Mouse (Mus musculus) midbrain, postnatal 0 days (tissue): Measurements from ENCODE around the gene Hivep3. TPM values are rescaled to one million over a fixed set of nuclear protein-coding genes. Genes with fewer than 3 reads are reported as not detected.

Source experiments
- ATAC-seq: fragments of 200-750 bp; cut with Nextera tagmentation; 2 replicates; pipeline ENCODE4 v1.8.0; 2017; ENCODE audit warnings: moderate number of reproducible peaks, mild to moderate bottlenecking, moderate TSS enrichment, moderate library complexity; ENCODE audit not compliant: low FRiP score
- DNase-seq: peaks from one replicate; pipeline ENCODE4 v3.0.0-alpha.2; 2015; ENCODE audit warnings: low spot score
- H3K27ac ChIP-seq: fragments of 300-500 bp; sonication (generic); 2 replicates; pipeline ENCODE4 v1.5.1; 2014; ENCODE audit warnings: low read depth, mild to moderate bottlenecking, low read length, mixed read lengths
- H3K27me3 ChIP-seq: fragments of 300-500 bp; sonication (generic); 2 replicates; pipeline ENCODE4 v1.6.1; 2014; ENCODE audit warnings: low read length, control low read depth, mixed read lengths; ENCODE audit not compliant: insufficient read depth
- H3K36me3 ChIP-seq: fragments of 300-500 bp; sonication (generic); 2 replicates; pipeline ENCODE4 v1.6.1; 2014; ENCODE audit warnings: low read length, control low read depth, mixed read lengths; ENCODE audit not compliant: insufficient read depth
- H3K4me1 ChIP-seq: fragments of 300-500 bp; sonication (generic); 2 replicates; pipeline ENCODE4 v1.6.1; 2014; ENCODE audit warnings: mild to moderate bottlenecking, control low read depth, antibody characterized with exemption, low read length, mixed read lengths; ENCODE audit not compliant: insufficient read depth
- H3K4me2 ChIP-seq: fragments of 300-500 bp; sonication (generic); 2 replicates; pipeline ENCODE4 v1.6.1; 2014; ENCODE audit warnings: low read depth, mild to moderate bottlenecking, low read length, mixed read lengths; ENCODE audit not compliant: poor library complexity, severe bottlenecking
- H3K4me3 ChIP-seq: fragments of 300-500 bp; sonication (generic); 2 replicates; pipeline ENCODE4 v1.5.1; 2014; ENCODE audit warnings: low read depth, mild to moderate bottlenecking, low read length, moderate library complexity
- H3K9ac ChIP-seq: fragments of 300-500 bp; sonication (generic); replicated peaks from 2 replicates; pipeline ENCODE4 v1.6.1; 2014; ENCODE audit warnings: mild to moderate bottlenecking, low read length, moderate library complexity, mixed read lengths; ENCODE audit not compliant: poor library complexity, severe bottlenecking
- H3K9me3 ChIP-seq: fragments of 300-500 bp; sonication (generic); 2 replicates; pipeline ENCODE4 v1.6.1; 2016; ENCODE audit warnings: low read length, control low read depth
- CTCF ChIP-seq: IDR thresholded peaks from 2 replicates; pipeline ENCODE4 v1.5.1; 2016; ENCODE audit warnings: antibody characterized with exemption, mild to moderate bottlenecking
- WGBS: fragments of 180-500 bp; shearing (Covaris S2); extraction: QIAGEN DNeasy Blood & Tissue Kit; methylation state at CpG from one replicate; pipeline ENCODE4 v1.1.7; 2014; 5-methylcytosine and 5-hydroxymethylcytosine counted together
- polyA plus RNA-seq: library from polyadenylated mRNA; unstranded; fragments of >200 nt; fragmentation: Nextera tagmentation; extraction: Ambion mirVana; gene quantifications from 2 replicates; pipeline ENCODE4 v1.2.1, GENCODE M21; 2015
- total RNA-seq: library from RNA; depleted of rRNA; stranded (reverse); fragments of >200 nt; gene quantifications from 2 replicates; pipeline ENCODE4 v1.2.3, GENCODE M21; 2014

The Hivep3 gene
- total and polyA plus RNA-seq, 2 experiments from 2014 or later, result 16.5 to 18.3 TPM

DNA sequence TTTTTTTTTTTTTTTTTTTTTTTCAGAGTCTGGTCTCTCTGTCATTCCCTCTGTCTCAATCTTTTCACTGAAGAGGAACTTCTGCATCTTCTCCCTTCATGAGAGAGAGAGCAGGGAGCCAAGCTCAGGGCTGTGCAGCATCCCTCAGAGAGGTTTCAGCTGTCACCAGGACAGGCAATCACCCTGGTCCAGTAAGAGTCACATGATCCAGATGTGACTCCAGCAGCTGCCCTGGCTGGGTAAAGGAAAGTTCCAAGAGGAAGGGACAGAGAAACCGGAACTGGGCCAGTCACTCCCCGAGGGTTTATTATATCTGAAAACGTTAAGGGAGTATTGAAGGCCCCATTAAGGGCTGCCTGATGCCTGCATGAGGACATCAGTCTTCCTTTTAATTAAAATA is 25.8 kb upstream of the Hivep3 start:
- DNase-seq (no peak), ATAC-seq (no peak)
- TF ChIP-seq CTCF, result no peak
- no peak overlapping the region for H3K9ac ChIP-seq
- H3K36me3 ChIP-seq, result no peaks in the 10 kb centered on the region
- no peak overlapping the region for H3K4me3 ChIP-seq
- no peaks in the 10 kb centered on the region for H3K27me3 ChIP-seq
- H3K27ac ChIP-seq, result no peak overlapping the region
- H3K4me2 ChIP-seq, result no peak overlapping the region
- 25% methylated on average over 3 of the region's 3 CpGs for whole genome bisulfite sequencing
- no peaks in the 10 kb centered on the region for H3K4me1 ChIP-seq
- H3K9me3 ChIP-seq, result no peaks in the 10 kb centered on the region

DNA sequence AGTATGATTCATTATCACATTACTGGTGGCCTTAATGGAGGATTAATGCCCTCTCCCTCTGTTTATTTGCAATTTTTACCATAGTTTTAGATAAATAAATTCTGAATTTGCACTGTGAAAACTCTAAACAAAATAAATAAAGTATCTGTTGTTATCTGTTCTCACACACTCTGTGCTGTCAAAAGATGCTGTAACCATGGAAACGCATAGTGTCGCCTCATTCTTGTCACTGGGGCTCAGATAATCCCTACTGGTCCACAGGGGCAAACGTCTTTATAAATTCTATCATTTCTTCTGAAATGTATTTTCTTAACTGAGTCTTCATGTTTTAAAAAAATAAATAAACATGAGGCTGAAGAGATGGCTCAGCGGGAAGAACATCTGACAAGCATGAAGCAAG is 23.4 kb upstream of the Hivep3 start:
- Histone ChIP-seq H3K36me3 (no peaks in the 10 kb centered on the region), H3K9ac (no peak overlapping the region), H3K9me3 (no peaks in the 10 kb centered on the region), H3K27me3 (no peaks in the 10 kb centered on the region), H3K4me1 (no peaks in the 10 kb centered on the region), H3K27ac (no peak overlapping the region), H3K4me2 (no peak overlapping the region), H3K4me3 (no peak overlapping the region)
- 38% methylated on average over 4 of the region's 4 CpGs for WGBS
- no peak for TF ChIP-seq CTCF
- no peak for DNase-seq
- no peak for ATAC-seq

DNA sequence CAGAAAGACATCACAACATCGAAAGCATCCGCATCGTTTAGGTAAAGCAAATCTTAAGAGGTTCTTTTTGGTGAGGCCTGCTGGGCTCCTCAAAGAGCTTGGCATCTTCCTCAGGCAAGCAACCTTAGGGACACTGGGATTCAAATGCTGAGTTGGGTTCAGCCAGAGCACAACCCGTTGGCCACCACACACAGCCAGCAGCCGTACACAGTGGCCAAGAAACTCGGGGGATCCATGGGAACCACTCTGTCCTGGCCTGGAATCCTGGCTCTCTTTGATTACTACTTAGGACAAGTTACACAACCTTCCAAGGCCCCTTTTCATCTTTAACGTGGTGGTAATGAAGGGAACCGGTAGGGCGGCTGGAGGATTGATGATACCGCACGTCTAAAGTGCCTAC is 16.1 kb upstream of the Hivep3 start:
- peak; percentile 70 for DNase-seq
- no peaks in the 10 kb centered on the region for H3K27me3 ChIP-seq
- WGBS, result 67% methylated on average over 11 of the region's 11 CpGs

DNA sequence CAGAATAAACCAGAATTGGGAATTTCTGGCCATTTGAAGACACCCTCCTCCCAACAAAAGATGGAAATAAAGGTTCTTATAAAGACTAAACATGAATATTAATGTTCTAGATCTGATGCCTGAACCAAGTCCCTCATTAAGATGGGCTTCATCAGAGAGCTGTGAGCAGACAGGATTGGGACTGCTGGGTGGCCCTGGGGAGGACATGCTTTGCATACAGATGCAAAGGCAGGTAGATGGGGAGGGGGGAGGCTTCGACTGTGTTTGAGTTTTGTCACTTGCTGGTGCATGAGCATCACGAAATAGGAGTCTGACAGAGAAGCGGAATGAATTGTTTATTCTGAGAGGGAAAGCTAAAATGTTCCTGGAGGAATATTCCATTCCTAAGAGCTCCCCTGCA is 12.1 kb upstream of the Hivep3 start:
- Histone ChIP-seq H3K9me3 (no peaks in the 10 kb centered on the region), H3K27me3 (no peaks in the 10 kb centered on the region), H3K27ac (no peak overlapping the region), H3K36me3 (no peaks in the 10 kb centered on the region), H3K4me2 (no peak overlapping the region), H3K4me3 (no peak overlapping the region), H3K9ac (no peak overlapping the region), H3K4me1 (no peaks in the 10 kb centered on the region)
- no peak for DNase-seq
- WGBS, result 60% methylated on average over 3 of the region's 3 CpGs
- no peak for TF ChIP-seq CTCF
- ATAC-seq, result no peak

More for the DNA sequence above, 16.1 kb upstream of the Hivep3 start:
- H3K9ac ChIP-seq, result no peak overlapping the region
- no peak overlapping the region for H3K4me3 ChIP-seq
- H3K9me3 ChIP-seq, result no peaks in the 10 kb centered on the region
- no peak overlapping the region for H3K27ac ChIP-seq
- H3K4me2 ChIP-seq, result no peak overlapping the region
- H3K36me3 ChIP-seq, result no peaks in the 10 kb centered on the region
- no peak for TF ChIP-seq CTCF
- no peaks in the 10 kb centered on the region for H3K4me1 ChIP-seq
- no peak for ATAC-seq

DNA sequence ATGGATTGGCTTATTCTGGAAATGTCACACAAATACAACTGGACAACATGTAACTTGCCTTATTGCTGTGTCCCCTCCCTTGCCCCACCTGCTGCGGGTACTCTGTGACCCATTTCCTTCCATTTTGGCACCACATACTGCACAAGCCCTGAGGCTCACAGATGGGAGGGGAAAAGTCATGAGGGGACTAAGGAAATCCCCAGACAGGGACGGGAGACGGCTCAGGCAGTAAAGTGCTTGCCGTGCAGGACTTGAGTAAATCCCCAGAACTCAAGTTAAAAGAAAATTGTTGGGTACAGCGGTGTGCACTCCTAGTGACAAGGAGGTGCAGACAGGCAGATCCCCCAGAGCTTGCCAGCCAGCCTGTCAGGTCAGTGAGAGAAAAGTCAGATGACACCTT is 7.5 kb upstream of the Hivep3 start:
- TF ChIP-seq CTCF, result no peak

DNA sequence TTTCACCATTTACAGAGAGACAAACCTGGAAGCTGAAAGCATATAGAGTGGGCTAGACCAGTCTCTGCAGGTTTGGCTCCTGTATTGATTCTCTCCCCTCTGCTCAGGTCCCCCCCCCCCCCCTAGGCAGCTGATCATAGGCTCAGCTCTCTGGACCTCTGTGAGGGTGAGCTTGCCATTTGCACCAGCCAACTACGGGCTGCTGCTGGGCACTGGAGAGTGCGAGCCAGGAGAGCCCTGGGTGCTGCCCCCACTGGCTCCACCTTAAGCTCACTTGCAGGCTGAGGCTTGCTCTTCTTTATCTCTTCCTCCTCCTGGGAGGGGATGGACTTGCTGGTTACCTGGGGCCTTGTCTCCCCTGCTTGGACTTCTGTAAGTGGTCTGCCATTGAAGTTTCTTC is 5.7 kb upstream of the Hivep3 start:
- DNase-seq, result no peak
- Histone ChIP-seq H3K9ac (no peak overlapping the region), H3K9me3 (no peaks in the 10 kb centered on the region), H3K4me3 (no peak overlapping the region), H3K27me3 (no peaks in the 10 kb centered on the region), H3K27ac (no peak overlapping the region), H3K4me1 (no peaks in the 10 kb centered on the region), H3K4me2 (no peak overlapping the region), H3K36me3 (no peaks in the 10 kb centered on the region)
- no peak for ATAC-seq
- WGBS, result 75% methylated on average over 2 of the region's 2 CpGs
- no peak for TF ChIP-seq CTCF

More for the DNA sequence above, 7.5 kb upstream of the Hivep3 start:
- Histone ChIP-seq H3K27ac (no peak overlapping the region), H3K36me3 (no peaks in the 10 kb centered on the region), H3K9ac (no peak overlapping the region), H3K9me3 (no peaks in the 10 kb centered on the region), H3K4me1 (no peaks in the 10 kb centered on the region), H3K4me3 (no peak overlapping the region), H3K4me2 (no peak overlapping the region), H3K27me3 (no peaks in the 10 kb centered on the region)
- DNase-seq (no peak), ATAC-seq (no peak)
- 63% methylated on average over 5 of the region's 5 CpGs for WGBS
